Mouse (Mus musculus) spleen, postnatal 4 days (tissue): Measurements from ENCODE around the gene Actn1.

Source experiments
- DNase-seq, 2 experiments: peaks; one replicate each; pipeline ENCODE4 v3.0.0; 2022; ENCODE audit warnings: low spot score in 2 of 2

Actn1 gene

GRCm38 (mm10) chr12:80184041-80184440 lies 76.1 kb downstream of the Actn1 start:
- DNase-seq, result no peak

GRCm38 (mm10) chr12:80181831-80182230 lies 78.3 kb downstream of the Actn1 start:
- no peak for DNase-seq

- DNase-seq, result no peak
Observed at GRCm38 (mm10) chr12:80178035-80178434, 82.1 kb downstream of the Actn1 start.

- DNase-seq, result no peak
Observed at GRCm38 (mm10) chr12:80168736-80169135, 91.4 kb downstream of the Actn1 start.

GRCm38 (mm10) chr12:80168178-80168686 lies 91.9 kb downstream of the Actn1 start:
- peak; percentile 79 to 86 for DNase-seq

- no peak for DNase-seq
Observed at GRCm38 (mm10) chr12:80167321-80167720, 92.8 kb downstream of the Actn1 start.

- no peak for DNase-seq
Observed at GRCm38 (mm10) chr12:80166651-80167050, 93.5 kb downstream of the Actn1 start.

- DNase-seq, result no peak
Observed at GRCm38 (mm10) chr12:80164526-80164925, 95.6 kb downstream of the Actn1 start.

GRCm38 (mm10) chr12:80162448-80162847 lies 97.7 kb downstream of the Actn1 start:
- no peak for DNase-seq

GRCm38 (mm10) chr12:80157675-80158074 lies 102.5 kb downstream of the Actn1 start:
- DNase-seq, result no peak

DNA sequence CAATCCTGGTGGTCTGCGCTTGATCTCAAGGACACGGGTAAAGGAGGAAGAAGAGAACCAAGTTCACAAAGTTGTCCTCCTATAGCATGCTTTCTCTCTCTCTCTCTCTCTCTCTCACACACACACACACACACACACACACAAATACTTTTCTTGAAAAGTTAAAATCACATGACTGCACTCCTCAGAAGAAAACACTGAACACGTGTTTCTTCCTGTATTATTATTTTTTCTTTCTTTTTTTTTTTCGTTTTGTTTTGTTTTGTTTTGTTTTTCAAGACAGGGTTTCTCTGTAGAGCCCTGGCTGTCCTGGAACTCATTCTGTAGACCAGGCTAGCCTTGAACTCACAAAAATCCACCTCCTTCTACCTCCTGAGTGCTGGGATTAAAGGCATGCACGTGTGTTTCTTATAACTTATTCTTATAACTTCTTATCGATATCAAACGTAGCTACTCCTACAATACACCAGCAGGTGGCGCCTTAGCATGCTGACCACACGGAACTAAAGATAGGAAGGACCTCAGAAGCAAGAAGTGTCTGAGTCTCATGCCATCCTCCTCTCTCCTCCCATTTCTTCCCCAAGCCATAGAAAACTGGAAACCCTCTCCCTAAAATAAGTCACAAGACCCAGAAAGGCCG lies 106.4 kb downstream of the Actn1 start:
- DNase-seq, result peak; percentile 51 to 82

GRCm38 (mm10) chr12:80153078-80153477 lies 107.1 kb downstream of the Actn1 start:
- no peak for DNase-seq

GRCm38 (mm10) chr12:80151821-80152220 lies 108.3 kb downstream of the Actn1 start:
- DNase-seq, result no peak

- peak in 1 of 2 experiments; percentile 61 for DNase-seq
Observed at GRCm38 (mm10) chr12:80150624-80151023, 109.5 kb downstream of the Actn1 start.

DNA sequence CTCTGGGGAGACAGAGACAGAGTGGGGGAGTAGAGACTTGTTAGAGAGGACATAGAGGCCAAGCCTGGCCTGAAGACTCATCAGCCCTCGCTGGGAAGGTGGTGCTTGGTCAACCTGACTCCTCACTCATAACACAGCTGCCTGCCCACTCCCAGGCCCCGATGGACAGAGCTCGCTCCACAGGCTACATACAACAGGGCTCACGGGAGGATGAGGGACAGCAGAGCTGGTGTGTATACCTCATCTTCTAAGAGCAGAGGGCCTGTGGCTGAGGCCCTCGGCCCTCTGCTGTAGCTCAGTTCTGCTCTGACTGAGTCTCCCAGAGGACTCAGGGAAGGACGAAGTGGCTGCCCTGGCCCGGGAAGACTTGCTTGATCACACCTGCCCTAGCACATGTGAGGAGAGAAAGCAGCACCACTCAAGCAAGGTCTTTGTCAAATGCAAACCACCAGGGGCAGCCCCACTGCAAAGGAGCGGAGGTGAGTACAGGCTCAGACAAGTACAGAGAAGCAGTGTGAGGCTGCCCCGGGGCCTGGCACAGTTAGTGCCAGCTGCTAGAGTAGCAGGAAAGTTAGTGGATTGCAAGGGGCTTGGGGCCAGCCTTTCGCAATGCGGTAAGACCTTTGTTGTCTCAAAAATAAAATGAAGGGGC lies 112.5 kb downstream of the Actn1 start:
- DNase-seq, result no peak

- peak; percentile 56 to 84 for DNase-seq
Observed at GRCm38 (mm10) chr12:80146227-80147223, 113.6 kb downstream of the Actn1 start.

DNA sequence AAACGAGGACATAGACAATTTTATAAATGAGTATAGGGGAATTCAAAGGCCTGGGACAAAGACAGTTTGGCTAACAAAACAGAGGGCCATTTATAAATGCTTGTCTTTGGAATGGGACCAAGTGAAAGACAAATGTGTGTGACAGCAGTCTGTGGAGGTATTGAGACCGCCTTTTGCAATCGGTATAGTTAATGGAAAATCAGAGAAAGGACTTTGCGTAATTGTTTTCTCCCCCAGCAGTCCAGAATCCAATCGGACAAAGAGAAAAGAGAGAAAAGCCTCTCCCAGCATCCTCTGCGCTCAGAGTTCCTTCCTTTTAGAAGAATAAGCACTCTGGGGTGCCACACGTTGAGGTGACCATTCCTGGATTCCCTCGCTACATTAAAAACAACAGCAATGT lies 114.8 kb downstream of the Actn1 start:
- DNase-seq, result no peak

DNA sequence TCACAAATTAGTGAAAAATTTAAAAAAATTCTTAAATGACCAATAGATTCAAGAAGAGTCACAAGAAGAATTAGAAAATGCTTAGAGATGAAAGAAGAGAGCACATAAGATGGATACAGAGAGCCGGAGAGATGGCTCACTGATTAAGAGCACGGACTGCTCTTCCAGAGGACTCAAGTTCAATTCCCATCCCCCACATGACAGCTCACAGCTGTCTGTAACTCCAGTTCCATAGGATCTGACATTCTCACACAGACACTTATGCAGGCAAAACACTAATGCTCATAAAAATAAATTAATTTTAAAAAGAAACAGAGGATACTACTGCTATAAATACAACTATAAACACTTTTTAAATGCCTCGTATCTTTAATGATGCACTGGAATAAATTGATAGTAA lies 115.3 kb downstream of the Actn1 start:
- DNase-seq, result no peak

- peak; percentile 48 to 83 for DNase-seq
Observed at GRCm38 (mm10) chr12:80141470-80141869, 118.7 kb downstream of the Actn1 start.

DNA sequence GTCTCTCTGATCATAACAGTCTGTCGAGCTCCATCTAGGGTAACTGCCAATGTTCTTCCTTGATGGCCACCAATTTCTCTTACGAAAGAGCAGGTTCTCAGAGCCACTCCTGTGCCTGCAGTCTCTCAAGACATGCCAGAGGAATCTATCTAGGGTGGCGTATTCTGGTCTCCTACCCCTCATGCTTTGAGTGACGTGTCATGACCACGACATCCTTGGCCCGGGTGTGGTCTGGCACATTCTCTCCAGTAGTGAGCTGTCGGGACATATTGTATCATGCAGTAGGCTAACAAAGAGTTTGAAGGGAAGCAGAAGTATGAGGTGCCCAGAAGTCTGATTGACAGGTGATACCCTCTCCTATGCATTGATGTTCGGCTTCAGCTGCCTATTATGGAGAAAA lies 119.2 kb downstream of the Actn1 start:
- no peak for DNase-seq

DNA sequence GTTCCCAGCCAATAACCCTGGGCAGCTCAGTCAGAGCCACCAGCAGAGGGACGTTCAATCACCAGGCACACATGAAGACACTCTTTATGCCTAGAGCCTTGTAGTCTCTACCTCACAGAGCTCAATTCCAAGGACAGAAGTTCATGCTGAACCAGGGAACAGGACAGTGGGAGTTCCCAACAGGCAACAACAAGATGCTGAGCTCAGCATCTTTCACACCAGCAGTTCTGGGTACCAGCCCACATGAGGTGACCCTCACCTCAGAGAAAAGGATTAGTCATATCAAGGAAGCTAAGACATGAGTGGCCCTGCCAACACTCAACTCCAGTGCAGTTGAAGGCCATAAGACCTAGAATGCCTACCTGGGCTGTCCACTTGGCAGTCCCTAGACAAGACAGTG lies 122.4 kb downstream of the Actn1 start:
- DNase-seq, result no peak

- no peak for DNase-seq
Observed at GRCm38 (mm10) chr12:80137246-80137645, 122.9 kb downstream of the Actn1 start.
